Mouse (Mus musculus) ovary, postnatal 10 days (tissue): ENCODE results near the gene Inpp1.
"Not testable (repeated sequence)": the region's sequence is repeated elsewhere in the genome, so short reads cannot be mapped to it uniquely, and the experiment has no call there.

Source experiments
- DNase-seq: peaks from one replicate; pipeline ENCODE4 v3.0.0; 2022; ENCODE audit warnings: low spot score

Inpp1 gene

DNA sequence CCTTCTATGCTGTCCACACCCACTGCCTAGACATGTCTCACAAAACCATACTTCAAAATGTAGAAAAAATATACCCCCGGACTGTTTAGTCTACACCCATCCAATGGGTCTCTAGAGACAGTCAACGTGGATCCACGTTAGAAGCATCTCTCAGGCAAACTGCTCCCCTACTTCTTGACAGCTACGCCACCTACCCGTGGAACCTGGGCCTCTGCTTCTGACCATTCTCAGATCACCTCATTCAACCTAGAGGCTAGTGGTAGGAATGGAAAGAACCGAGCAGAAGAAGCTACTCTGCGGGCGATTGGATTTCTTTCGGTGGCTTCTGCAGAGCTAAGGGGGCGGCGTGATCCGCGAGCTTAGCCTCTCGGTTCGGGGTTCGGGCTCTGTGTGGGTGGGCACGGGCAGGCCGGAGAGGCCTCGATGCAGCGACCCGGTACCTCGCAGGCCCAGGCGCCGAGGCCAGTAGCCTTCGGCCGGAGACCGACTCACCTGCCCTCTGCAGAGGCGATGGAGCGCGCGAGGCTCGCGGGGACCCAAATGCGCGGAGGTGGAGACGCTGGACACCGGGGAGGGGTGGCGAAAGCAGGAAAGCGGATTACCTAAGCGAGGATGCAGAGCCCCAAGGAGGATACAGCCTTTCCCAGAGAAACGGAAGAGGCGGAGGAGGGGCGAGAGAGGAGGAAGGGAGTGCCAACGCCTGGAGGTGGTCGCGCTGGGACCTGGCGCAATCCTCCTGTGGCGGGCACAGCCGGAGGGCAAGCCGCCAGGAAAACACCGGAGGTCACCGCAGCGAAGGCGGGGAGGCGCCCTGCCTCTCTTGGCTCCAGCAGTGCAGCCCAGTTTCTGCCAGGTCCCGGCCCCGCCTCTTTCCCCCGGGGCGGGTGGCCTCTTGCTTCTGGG, at the start of gene Inpp1:
TSS of gene Inpp1 (minus strand) at position 779 of the 903 bp plus-strand sequence.
- peak; percentile 60 for DNase-seq

DNA sequence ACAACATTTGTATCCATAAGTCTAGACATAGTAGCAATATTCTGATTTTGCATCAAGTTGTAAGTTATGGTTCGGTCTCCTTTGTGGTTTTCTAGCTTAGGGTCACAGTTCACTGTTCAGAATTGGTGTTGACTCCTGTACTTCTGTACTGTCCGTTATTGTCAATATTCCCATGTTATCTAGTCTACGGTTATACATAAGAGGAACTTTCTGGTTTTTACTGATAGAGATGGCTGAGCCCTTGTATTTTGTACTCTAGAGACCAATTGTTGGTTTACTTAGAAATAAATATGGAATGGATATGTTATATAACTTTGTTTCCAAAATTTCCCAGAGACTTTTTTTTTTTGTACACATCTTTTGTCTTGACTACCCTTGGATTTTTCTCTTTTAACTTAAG, 48.5 kb upstream of the Inpp1 start:
- no peak for DNase-seq

DNA sequence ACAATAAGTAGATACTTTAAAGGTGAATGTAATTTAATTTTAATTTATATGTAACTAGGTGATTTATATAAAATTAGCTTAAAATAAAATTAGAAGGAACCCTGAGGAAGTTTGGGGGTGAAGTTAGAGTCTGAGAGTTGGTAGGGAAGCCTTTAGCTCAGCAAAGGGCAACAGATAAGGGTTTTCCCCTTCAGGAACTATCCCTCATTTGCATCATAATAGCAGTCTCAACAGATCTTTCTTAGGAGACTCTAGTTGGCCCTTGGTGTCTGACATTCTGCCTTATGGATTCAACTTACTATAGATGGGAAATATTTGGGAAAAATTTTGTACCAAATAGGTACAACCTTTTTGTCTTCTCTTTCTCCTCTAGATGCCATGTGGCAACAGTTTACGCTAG, 46.7 kb upstream of the Inpp1 start:
- no peak for DNase-seq

DNA sequence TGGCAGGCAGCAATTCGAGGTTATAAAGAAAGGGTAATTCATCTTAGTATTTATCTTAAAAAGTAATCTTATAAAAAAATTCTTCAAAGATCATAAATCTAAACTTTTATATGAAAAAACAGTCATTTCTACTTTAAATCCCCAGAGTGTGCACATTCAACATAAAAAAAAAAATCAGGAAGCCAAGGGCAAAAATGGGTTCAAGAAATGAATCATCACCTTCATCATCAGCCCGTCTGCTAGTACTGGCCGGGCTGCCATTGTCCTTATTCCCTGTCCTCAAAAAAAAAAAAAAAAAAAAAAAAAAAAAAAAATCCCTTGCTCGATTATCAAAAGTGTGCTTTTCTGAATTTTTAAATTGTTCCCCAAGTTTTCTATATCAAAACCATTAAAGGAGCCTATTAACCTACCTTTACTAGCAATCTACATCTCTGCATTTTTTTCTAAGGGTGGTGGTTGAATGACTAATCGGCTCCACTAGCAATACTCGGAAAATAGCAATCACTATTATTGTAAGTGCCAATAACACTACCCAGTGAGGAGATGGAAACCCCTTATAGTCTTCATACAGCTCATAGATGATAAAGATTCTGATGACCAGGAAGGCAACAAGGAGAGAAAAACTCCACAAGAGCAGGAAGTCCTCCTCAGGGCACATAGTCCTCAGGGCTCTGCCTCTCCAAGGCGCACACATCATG, 38.6 kb upstream of the Inpp1 start:
- no peak for DNase-seq

DNA sequence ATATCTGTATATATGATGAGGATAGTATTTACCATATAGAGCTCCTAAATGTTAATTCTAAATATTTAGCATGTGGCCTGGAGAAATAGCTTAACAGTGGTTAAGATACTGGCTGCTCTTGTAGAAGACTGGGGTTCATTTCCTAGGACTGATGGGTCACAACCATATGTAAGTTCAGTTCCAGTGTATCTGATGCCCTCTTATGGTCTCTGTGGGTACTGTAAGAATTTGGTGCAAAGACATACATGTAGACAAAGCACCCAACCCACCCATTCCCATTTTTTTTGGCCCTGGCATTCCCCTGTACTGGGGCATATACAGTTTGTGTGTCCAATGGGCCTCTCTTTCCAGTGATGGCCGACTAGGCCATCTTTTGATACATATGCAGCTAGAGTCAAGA, 36.5 kb upstream of the Inpp1 start:
- DNase-seq: not testable (repeated sequence)

DNA sequence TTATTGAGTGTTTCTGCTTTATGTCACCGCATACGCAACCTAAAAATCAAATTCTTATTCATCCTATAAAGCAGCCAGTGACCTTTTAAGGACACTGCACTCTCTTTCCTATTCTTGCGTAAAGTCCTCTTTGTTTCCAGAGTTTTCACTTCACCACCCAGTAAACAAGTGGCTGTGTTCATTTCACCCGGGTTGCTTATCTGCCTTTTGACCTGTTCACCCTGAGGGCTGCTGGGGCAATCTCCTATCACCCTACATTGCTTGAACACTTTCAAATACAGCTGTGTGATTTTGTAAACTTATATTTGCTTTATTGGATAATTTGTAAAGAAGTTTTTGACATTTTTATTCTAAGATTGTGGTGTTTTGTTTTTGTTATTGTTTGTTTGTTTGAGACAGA, 31.9 kb upstream of the Inpp1 start:
- DNase-seq: no peak

- DNase-seq: no peak
Observed at GRCm38 (mm10) chr1:52846556-52846955, 29.1 kb upstream of the Inpp1 start.

DNA sequence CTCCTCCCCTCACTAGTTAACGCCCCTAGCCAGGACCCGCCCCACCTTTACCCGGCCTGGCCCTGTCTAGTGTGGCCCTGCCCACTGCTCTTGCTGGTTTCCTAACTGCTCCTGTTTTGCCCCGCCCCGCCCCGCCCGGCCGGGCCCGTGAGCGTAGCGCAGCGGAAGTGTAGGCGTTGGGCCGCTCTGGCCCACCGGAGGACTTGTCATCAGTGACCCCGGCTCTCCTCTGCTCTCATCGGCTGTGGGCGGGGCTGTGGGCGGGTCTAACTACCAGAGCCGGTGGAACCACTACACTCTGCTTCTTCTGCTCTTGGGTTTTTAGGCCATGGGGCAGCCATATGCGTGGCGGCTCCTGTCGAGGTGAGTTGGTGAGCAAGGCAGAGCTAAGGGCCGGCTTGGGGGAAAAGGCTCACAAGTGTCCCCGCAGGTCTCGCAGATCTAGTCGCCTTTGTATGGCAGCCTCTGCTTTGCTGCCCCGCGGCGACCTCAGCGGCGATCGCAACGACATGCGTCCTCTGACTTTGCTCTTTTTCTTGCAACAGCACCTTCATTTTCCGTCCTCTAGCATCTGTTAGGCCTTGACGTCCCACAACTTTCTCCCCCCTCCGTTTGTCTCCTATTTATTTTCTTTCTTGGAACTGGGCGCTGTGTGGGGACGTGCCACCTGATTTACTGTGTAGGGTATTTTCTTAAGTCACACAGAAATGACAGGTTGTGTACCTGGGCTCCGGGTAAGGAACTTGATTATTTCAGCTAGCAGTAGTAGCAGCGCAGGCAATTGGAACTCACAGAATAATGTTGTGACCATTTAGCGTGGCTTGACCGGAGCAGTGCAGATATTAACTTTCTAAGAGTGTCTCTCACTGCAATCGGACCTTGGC, 27.5 kb upstream of the Inpp1 start, which contains the start of gene Hibch:
TSS of gene Hibch (plus strand) at position 148 of the 884 bp plus-strand sequence.
- DNase-seq: peak; percentile 82

DNA sequence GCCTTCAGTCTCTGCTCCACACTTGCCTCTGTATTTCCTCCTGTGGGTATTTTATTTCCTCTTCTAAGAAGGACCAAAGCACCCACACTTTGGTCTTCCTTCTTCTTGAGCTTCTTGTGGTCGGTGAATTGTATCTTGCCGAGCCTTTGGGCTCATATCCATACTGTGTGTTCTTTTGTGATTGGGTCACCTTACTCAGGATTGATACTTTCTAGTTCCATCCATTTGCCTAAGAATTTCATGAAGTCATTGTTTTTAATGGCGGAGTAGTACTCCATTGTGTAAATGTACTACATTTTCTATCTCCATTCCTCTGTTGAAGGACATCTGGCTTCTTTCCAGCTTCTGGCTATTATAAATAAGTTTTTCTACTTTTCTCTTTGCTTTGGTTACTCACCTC, 26.9 kb upstream of the Inpp1 start:
- DNase-seq: no peak

DNA sequence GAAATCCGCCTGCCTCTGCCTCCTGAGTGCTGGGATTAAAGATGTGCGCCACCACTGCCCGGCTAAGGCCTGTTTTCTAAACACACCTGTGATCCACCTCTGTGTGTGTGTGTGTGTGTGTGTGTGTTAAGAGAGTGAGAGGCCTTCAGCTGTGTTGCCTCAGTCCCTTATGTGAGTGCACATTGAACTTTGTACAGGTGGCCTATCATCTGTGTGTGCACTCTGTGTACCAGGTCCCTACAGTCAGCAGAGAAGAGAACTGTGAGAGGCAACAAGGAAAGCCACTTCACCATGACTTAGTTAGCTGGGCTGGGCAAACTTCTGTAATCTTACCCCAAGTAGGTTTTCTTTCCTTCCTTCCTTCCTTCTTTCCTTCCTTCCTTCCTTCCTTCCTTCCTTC, 21.6 kb upstream of the Inpp1 start:
- DNase-seq: no peak

DNA sequence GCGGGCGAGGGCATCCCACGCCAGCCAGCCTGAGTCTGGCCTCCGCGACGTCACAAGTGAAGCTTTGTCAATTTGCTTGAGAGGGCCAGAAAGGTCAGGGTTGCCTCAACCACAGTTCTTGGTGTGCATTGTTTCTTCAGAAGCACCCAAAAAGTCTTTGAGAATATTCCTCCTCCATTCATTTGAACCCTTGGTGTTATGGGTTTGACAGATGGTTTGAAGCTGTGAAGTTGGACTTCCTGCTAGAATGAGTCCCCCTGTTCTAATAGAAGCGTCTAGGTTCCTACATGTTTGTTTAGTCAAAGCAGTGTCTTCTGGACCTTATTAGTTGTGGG, 292 bp upstream of the Inpp1 start:
- no peak for DNase-seq

DNA sequence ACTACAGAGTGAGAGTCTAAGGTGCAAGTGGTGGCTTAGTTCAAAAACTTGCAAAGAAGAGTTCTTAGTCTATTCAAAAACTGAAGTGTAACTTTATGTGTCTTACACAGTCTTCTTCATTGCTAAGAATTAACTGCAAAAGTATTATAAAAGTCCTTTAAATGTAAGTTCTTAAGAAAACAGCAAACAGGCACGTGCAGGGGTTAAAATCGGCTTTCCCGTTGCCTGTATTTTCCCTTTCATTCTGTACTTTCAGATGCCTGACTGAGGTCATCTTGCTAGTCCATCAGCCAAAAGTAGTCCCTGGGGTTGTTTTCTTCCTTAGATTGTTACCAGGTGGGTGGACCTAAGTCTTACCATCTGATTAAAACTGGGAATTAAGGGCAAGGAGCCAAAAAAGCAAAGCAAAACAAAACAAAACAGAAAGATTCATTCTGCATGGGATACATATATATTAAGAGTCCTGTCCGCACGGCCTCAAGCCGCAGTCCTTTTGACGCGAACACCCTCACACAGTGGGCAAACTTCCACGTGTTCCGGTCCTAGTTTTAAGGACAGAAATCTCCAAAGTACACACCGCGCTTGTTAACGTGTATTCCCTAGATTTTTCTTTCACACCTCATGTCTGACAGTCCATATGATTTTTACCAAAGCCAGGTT, 1.1 kb downstream of the Inpp1 start:
- DNase-seq: no peak

- DNase-seq: no peak
Observed at GRCm38 (mm10) chr1:52808456-52808855, 9.0 kb downstream of the Inpp1 start.

- DNase-seq: no peak
Observed at GRCm38 (mm10) chr1:52805041-52805440, 12.4 kb downstream of the Inpp1 start.

- DNase-seq: no peak
Observed at GRCm38 (mm10) chr1:52802406-52802975, 15.0 kb downstream of the Inpp1 start.

DNA sequence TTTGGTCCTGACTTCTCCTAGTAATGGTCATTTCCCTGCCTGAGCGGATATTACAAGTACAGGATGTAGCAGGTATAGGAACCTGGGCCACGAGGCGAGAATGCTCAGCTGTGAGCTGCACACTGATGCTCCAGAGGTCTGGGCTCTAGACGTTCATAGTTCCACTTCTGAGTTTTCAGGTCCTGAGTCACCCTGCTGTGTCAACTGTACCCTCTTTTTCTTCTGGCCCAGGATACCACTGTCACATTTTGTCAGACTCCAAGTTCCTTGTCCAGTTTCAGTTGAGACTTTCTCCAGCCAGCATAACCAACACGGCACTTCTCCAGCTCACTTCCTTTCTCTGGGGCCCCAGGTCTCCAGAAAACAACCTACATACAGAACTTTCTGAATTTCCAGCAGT, 15.8 kb downstream of the Inpp1 start:
- no peak for DNase-seq

DNA sequence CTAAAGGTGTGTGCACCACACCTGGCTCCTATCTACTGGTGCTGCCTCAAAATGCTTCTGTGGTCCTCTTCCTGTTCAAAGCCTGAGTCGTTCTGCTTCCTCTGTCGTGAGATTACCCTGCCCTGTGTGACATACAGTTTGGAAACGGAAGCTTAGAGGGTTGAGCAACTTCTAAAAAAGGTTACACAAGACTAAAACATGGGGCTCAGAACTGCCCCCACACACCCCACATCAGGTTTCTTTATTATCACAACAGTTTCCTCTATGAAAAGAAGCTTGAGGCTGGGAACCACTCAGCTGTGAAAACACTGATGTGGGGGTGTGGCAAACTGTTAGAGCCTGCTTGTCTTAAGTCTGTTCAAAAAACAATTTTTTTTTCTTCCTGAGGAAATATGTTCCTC, 17.1 kb downstream of the Inpp1 start:
- DNase-seq: no peak

- DNase-seq: no peak
Observed at GRCm38 (mm10) chr1:52799772-52800171, 17.7 kb downstream of the Inpp1 start.

DNA sequence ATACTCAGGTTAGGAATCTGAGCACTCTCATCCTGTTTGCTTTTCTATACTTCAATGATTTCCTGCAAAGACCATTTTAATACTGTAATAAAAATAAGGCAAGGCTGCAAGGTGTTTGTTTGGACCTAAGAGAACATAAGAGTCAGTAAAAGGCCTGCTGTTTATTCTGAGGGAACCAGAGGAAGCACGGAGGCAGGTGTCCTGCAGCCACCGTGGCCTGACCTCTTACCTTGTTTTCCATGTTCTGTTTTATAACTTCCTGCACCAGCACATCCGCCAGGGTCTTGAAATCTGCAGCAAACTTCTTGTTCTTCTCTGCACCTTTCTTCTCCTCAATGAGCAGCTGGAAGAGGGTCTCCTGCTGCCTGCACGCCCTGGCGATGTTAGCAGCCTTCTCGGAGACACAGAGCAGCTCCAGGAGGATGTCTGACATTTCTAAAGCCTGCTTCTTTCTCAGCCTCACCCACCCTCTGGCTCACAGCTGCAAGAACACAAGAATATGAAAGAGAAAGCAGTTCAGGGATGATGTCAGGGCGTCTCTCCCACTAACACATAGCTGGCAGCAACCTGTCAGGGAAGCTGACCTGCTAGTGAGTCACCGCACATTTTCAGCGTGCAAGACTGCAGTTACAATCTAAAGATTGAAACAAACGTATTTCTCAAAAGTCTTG, 18.3 kb downstream of the Inpp1 start:
- no peak for DNase-seq

- no peak for DNase-seq
Observed at GRCm38 (mm10) chr1:52795927-52796326, 21.6 kb downstream of the Inpp1 start.

DNA sequence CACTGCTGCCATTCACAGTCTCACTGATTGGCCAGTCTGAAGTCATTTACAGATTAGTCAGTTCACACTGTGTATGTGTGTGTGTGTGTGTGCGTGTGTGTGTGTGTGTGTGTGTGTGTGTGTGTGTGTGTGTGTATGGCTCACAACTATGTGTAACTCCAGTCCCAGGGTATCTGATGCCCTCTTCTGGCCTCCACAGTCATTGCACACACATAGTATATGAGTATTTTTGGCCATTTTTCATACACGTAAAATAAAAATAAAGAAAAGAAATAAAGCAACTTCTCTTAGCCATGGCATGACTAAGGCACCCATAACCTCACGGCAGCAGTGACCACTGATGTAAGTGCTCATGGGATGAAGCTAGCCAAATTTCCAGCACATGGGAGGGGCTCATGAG, 23.8 kb downstream of the Inpp1 start:
- DNase-seq: no peak
